Mouse (Mus musculus) CH12.LX (cell line): ENCODE data around the gene Casz1. TPM values are rescaled to one million over a fixed set of nuclear protein-coding genes. Genes with fewer than 3 reads are reported as not detected.

Experiments
- DNase-seq: peaks from one replicate; pipeline ENCODE4 v3.0.0-alpha.2; 2013; ENCODE audit errors: extremely low read depth
- H3K27ac ChIP-seq: 2 replicates; pipeline ENCODE4 v1.5.1; 2012; ENCODE audit warnings: low read depth, mild to moderate bottlenecking, control low read depth, moderate library complexity; ENCODE audit not compliant: insufficient read depth
- H3K27me3 ChIP-seq: replicated peaks from 2 replicates; pipeline ENCODE3; 2012; ENCODE audit warnings: inconsistent platforms
- H3K36me3 ChIP-seq, 2 experiments: replicated peaks in 1 of 2; 2 replicates each; pipeline versions ENCODE3 to v1.6.1; 2012; ENCODE audit warnings: inconsistent platforms in 1 of 2, low read length in 1 of 2, mild to moderate bottlenecking in 1 of 2, mixed read lengths in 1 of 2, moderate library complexity in 1 of 2; ENCODE audit not compliant: control insufficient read depth in 1 of 2, insufficient read depth in 1 of 2
- H3K4me1 ChIP-seq, 2 experiments: 2 replicates each; pipeline ENCODE4 v1.6.1; 2012; ENCODE audit warnings: inconsistent platforms in 1 of 2, moderate library complexity in 1 of 2; ENCODE audit not compliant: insufficient read depth in 2 of 2, control insufficient read depth in 1 of 2
- H3K4me2 ChIP-seq: 2 replicates; pipeline ENCODE4 v1.6.1; 2012; ENCODE audit warnings: low read depth, mild to moderate bottlenecking, control low read depth; ENCODE audit not compliant: poor library complexity, insufficient read depth, severe bottlenecking
- H3K4me3 ChIP-seq, 3 experiments: fragments of 150-350 bp in 1 of 3; sonication (generic) in 1 of 3; replicated peaks in 1 of 3; 2 replicates each; pipeline versions ENCODE3 to v1.5.1; 2011 to 2012; ENCODE audit warnings: low read depth in 2 of 3, low read length in 2 of 3, mild to moderate bottlenecking in 2 of 3, moderate library complexity in 2 of 3, control low read depth in 1 of 3, improper control_type of control experiment in 1 of 3, inconsistent platforms in 1 of 3, mixed read lengths in 1 of 3; ENCODE audit not compliant: poor library complexity in 1 of 3
- H3K79me2 ChIP-seq: replicated peaks from 2 replicates; pipeline ENCODE4 v1.6.1; 2012; ENCODE audit warnings: mild to moderate bottlenecking, moderate library complexity; ENCODE audit not compliant: control insufficient read depth, poor library complexity, insufficient read depth, severe bottlenecking; ENCODE audit errors: extremely low read depth
- H3K9ac ChIP-seq: 2 replicates; pipeline ENCODE4 v1.6.1; 2012; ENCODE audit warnings: low read depth, mild to moderate bottlenecking, control low read depth, moderate library complexity; ENCODE audit not compliant: insufficient read depth
- H3K9me3 ChIP-seq: replicated peaks from 2 replicates; pipeline ENCODE3; 2012; ENCODE audit warnings: low read length, inconsistent platforms, mixed read lengths
- CHD1 ChIP-seq: IDR thresholded peaks from 2 replicates; pipeline ENCODE4 v1.6.1; 2012; ENCODE audit warnings: low read depth, low read length, improper control_type of control experiment, inconsistent platforms
- CTCF ChIP-seq, 2 experiments: IDR thresholded peaks in 1 of 2; conservative IDR thresholded peaks in 1 of 2; 2 replicates each; pipeline ENCODE4 v1.5.1; 2011 to 2012; ENCODE audit warnings: low read depth in 2 of 2, low read length in 2 of 2, improper control_type of control experiment in 1 of 2, inconsistent platforms in 1 of 2, mild to moderate bottlenecking in 1 of 2, moderate library complexity in 1 of 2
- ELF1 ChIP-seq: IDR thresholded peaks from 2 replicates; pipeline ENCODE4 v1.6.1; 2014; ENCODE audit warnings: low read depth, mild to moderate bottlenecking, inconsistent platforms, low read length, improper control_type of control experiment
- EP300 ChIP-seq: IDR thresholded peaks from 2 replicates; pipeline ENCODE4 v1.6.1; 2011; ENCODE audit warnings: low read length, improper control_type of control experiment
- ETS1 ChIP-seq: conservative IDR thresholded peaks from 2 replicates; pipeline ENCODE4 v1.6.1; 2012; ENCODE audit warnings: low read depth, mild to moderate bottlenecking, inconsistent platforms, low read length, improper control_type of control experiment, moderate library complexity
- HCFC1 ChIP-seq: IDR thresholded peaks from 2 replicates; pipeline ENCODE4 v1.6.1; 2012; ENCODE audit warnings: low read depth, mild to moderate bottlenecking, inconsistent platforms, low read length, improper control_type of control experiment
- IRF4 ChIP-seq: IDR thresholded peaks from 2 replicates; pipeline ENCODE4 v1.6.1; 2014; ENCODE audit warnings: low read depth, mild to moderate bottlenecking, inconsistent platforms, low read length, improper control_type of control experiment
- MAFK ChIP-seq: IDR thresholded peaks from 2 replicates; pipeline ENCODE4 v1.6.1; 2011; ENCODE audit warnings: low read length, improper control_type of control experiment; ENCODE audit not compliant: insufficient replicate concordance
- MAZ ChIP-seq: IDR thresholded peaks from 2 replicates; pipeline ENCODE4 v1.6.1; 2012; ENCODE audit warnings: low read depth, mild to moderate bottlenecking, inconsistent platforms, low read length, improper control_type of control experiment, moderate library complexity
- MEF2A ChIP-seq: IDR thresholded peaks from 2 replicates; pipeline ENCODE4 v1.6.1; 2014; ENCODE audit warnings: low read depth, mild to moderate bottlenecking, inconsistent platforms, low read length, improper control_type of control experiment, borderline replicate concordance
- MXI1 ChIP-seq: IDR thresholded peaks from 2 replicates; pipeline ENCODE4 v1.6.1; 2011; ENCODE audit warnings: mild to moderate bottlenecking, low read depth, low read length, improper control_type of control experiment
- NELFE ChIP-seq: IDR thresholded peaks from 2 replicates; pipeline ENCODE4 v1.6.1; 2011; ENCODE audit warnings: low read depth, low read length, improper control_type of control experiment
- NRF1 ChIP-seq: IDR thresholded peaks from 2 replicates; pipeline ENCODE4 v1.6.1; 2014; ENCODE audit warnings: low read depth, mild to moderate bottlenecking, inconsistent platforms, low read length, improper control_type of control experiment, moderate library complexity
- PAX5 ChIP-seq: IDR thresholded peaks from 2 replicates; pipeline ENCODE4 v1.6.1; 2012; ENCODE audit warnings: low read length, inconsistent platforms, mixed read lengths
- POLR2AphosphoS2 ChIP-seq: IDR thresholded peaks from 2 replicates; pipeline ENCODE4 v1.6.1; 2011; ENCODE audit warnings: low read depth, low read length, improper control_type of control experiment
- RAD21 ChIP-seq: IDR thresholded peaks from 2 replicates; pipeline ENCODE4 v1.6.1; 2011; ENCODE audit warnings: low read depth, mild to moderate bottlenecking, low read length, improper control_type of control experiment, moderate library complexity
- SIN3A ChIP-seq: IDR thresholded peaks from 2 replicates; pipeline ENCODE4 v1.6.1; 2012; ENCODE audit warnings: low read length, improper control_type of control experiment, inconsistent platforms
- SMC3 ChIP-seq: IDR thresholded peaks from 2 replicates; pipeline ENCODE4 v1.6.1; 2011; ENCODE audit warnings: low read depth, low read length, improper control_type of control experiment
- TBP ChIP-seq: conservative IDR thresholded peaks from 2 replicates; pipeline ENCODE4 v1.6.1; 2011; ENCODE audit warnings: low read depth, low read length, improper control_type of control experiment
- TCF12 ChIP-seq: IDR thresholded peaks from 2 replicates; pipeline ENCODE4 v1.6.1; 2014; ENCODE audit warnings: low read depth, mild to moderate bottlenecking, inconsistent platforms, low read length, improper control_type of control experiment
- USF1 ChIP-seq: IDR thresholded peaks from 2 replicates; pipeline ENCODE4 v1.6.1; 2014; ENCODE audit warnings: low read depth, mild to moderate bottlenecking, inconsistent platforms, low read length, improper control_type of control experiment
- ZC3H11A ChIP-seq: IDR thresholded peaks from 2 replicates; pipeline ENCODE4 v1.6.1; 2012; ENCODE audit warnings: low read depth, mild to moderate bottlenecking, inconsistent platforms, low read length, improper control_type of control experiment
- ZMIZ1 ChIP-seq: IDR thresholded peaks from 2 replicates; pipeline ENCODE4 v1.6.1; 2012; ENCODE audit warnings: low read depth, mild to moderate bottlenecking, inconsistent platforms, low read length, improper control_type of control experiment
- ZNF384 ChIP-seq: IDR thresholded peaks from 2 replicates; pipeline ENCODE4 v1.6.1; 2012; ENCODE audit warnings: low read depth, low read length, improper control_type of control experiment, inconsistent platforms
- dilution Hi-C: fragments of 300-500 bp; cut with MboI; formaldehyde crosslinking; loops from 2 replicates; pipeline ENCODE4 v1.14.3; 2020; ENCODE audit warnings: low sequenced_read_pairs; ENCODE audit not compliant: extremely low pct_unique_long_range_greater_than_20kb, extremely low pct_ligation_motif_present
- in situ Hi-C: fragments of 300-500 bp; cut with MboI; formaldehyde crosslinking; loops from 3 replicates; pipeline ENCODE4 v1.14.3; 2019; ENCODE audit warnings: low sequenced_read_pairs, low pct_ligation_motif_present, low pct_unique_long_range_greater_than_20kb, mixed read lengths
- polyA plus RNA-seq: library from polyadenylated mRNA; unstranded; fragments of >175 nt; gene quantifications from 2 replicates; pipeline ENCODE4 v1.2.1, GENCODE M21; 2012; ENCODE audit warnings: low read depth; ENCODE audit not compliant: insufficient read length
- total RNA-seq, 2 experiments: library from RNA; depleted of rRNA; stranded (reverse); fragments of 300-350 nt in 1 of 2; fragments of >200 nt in 1 of 2; gene quantifications; 2 replicates each; pipeline ENCODE4 v1.2.3; 2012 to 2014

The Casz1 gene
- total and polyA plus RNA-seq, 3 experiments, result 0.12 to 0.36 (median 0.17) TPM

GRCm38 (mm10) chr4:148771409-148771929 is 32.8 kb upstream of the Casz1 start:
- dilution Hi-C loops, result no loop called here
- Histone ChIP-seq H3K36me3 (no peaks in the 10 kb centered on the region), H3K9ac (no peak overlapping the region), H3K4me2 (no peak overlapping the region), H3K4me3 (no peak overlapping the region), H3K27me3 (peaks cover 58% of the 10 kb centered on the region), H3K79me2 (no peaks in the 10 kb centered on the region), H3K4me1 (peaks cover 8 to 15% of the 10 kb centered on the region in 2 experiments), H3K9me3 (no peaks in the 10 kb centered on the region), H3K27ac (no peak overlapping the region)
- in situ Hi-C loops, result no loop called here
- no peak for DNase-seq
- no peak for TF ChIP-seq RAD21
- no peak for TF ChIP-seq ETS1
- no peak for TF ChIP-seq TCF12
- TF ChIP-seq ZC3H11A, result no peak
- no peak for TF ChIP-seq ZMIZ1
- TF ChIP-seq IRF4, result no peak
- TF ChIP-seq USF1, result no peak
- TF ChIP-seq ELF1, result no peak
- no peak for TF ChIP-seq MAFK
- TF ChIP-seq ZNF384, result no peak
- TF ChIP-seq CTCF (conservative IDR thresholded peaks at IDR 0.05 in 1 of 2, IDR thresholded peaks at IDR 0.05 in 1 of 2; ENCODE audit: low read depth in 2 of 2, low read length in 2 of 2), result no peak
- no peak for TF ChIP-seq MXI1
- TF ChIP-seq PAX5, result no peak

GRCm38 (mm10) chr4:148772658-148773057 is 31.6 kb upstream of the Casz1 start:
- Histone ChIP-seq H3K27me3 (peaks cover 69% of the 10 kb centered on the region), H3K4me1 (peaks cover 4 to 8% of the 10 kb centered on the region in 2 experiments), H3K36me3 (no peaks in the 10 kb centered on the region), H3K4me3 (no peak overlapping the region), H3K9me3 (no peaks in the 10 kb centered on the region), H3K79me2 (no peaks in the 10 kb centered on the region), H3K27ac (no peak overlapping the region), H3K9ac (no peak overlapping the region)
- dilution Hi-C loops, result no loop called here
- in situ Hi-C loops, result no loop called here
- no peak for DNase-seq
- TF ChIP-seq SMC3 (no peak), EP300 (no peak)
- TF ChIP-seq, all 38 proteins: peak for 0
- H3K4me2 ChIP-seq, result no peak overlapping the region

- H3K4me3 ChIP-seq, result no peak overlapping the region
- H3K36me3 ChIP-seq, result no peaks in the 10 kb centered on the region
- no peak overlapping the region for H3K4me2 ChIP-seq
- H3K27me3 ChIP-seq, result peaks cover 82% of the 10 kb centered on the region
- H3K79me2 ChIP-seq, result no peaks in the 10 kb centered on the region
- H3K9ac ChIP-seq, result no peak overlapping the region
- H3K4me1 ChIP-seq, result no peaks in the 10 kb centered on the region; a peak in 1 of 4 replicates
- H3K27ac ChIP-seq, result no peak overlapping the region
- dilution Hi-C loops (no loop called here), in situ Hi-C loops (no loop called here)
- no peaks in the 10 kb centered on the region for H3K9me3 ChIP-seq
- TF ChIP-seq ZNF384, result no peak
- no peak for TF ChIP-seq EP300
- no peak for TF ChIP-seq TBP
- no peak for TF ChIP-seq MAZ
- TF ChIP-seq MEF2A, result no peak
- TF ChIP-seq NRF1, result no peak
- TF ChIP-seq NELFE, result no peak
- TF ChIP-seq ZC3H11A, result no peak
- TF ChIP-seq POLR2AphosphoS2, result no peak
- no peak for TF ChIP-seq SIN3A
- TF ChIP-seq CHD1, result no peak
- TF ChIP-seq HCFC1, result no peak
- TF ChIP-seq ZMIZ1, result no peak
- TF ChIP-seq PAX5, result no peak
- no peak for DNase-seq
These were observed 30.2 kb upstream of the Casz1 start for GRCm38 (mm10) chr4:148774036-148774435.
